ENCODE assay signal across 29 mouse cellular contexts in the genomic region with DNA sequence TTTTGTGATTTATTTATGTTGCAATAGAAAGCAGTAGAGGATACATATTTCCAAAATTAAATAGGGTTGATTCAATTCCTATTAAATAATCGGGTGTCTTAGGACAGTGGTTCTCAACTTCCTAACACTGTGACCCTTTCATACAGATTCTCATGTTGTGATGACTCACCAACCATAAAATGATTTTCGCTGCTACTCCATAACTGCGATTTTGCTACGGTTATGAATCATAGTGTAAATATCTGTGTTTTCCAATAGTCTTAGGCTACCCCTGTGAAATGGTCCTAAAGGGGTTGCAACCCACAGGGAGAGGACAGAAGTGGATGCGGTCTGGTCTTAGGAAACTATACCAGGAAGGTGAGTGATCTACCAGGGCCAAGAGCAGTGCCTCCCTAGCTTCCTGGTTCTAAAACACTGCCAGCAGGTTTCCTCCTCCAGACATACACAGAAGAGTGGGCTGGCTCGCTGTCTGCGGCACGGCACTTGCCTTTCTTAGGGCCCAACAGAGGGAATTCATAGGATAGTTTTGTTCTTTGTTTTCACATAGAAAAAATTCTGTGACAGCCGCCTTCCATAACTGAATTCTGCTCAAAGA. TPM values are rescaled to one million over a fixed set of nuclear protein-coding genes. Genes with fewer than 3 reads are reported as not detected.
DNase-seq lines count a peak whose midpoint lies in the region; ATAC-seq and TF ChIP-seq lines count a peak whose summit lies in the region.
"Had no signal": no experiment of that assay in that cellular context is flagged by ENCODE, and none has a peak within 500 bp of the region (broad histone marks: within the 10 kb centered on the region; RNA-seq: fewer than 3 reads in every experiment).

No protein-coding gene starts in this region.

- H3K27ac ChIP-seq in intestine, postnatal 0 days (ENCODE audit: low read depth, low read length) = no peak overlapping the region
- no peak overlapping the region for H3K27ac ChIP-seq in forebrain, embryonic 16.5 days (ENCODE audit: low read length)
- H3K27ac ChIP-seq: hindbrain, embryonic 10.5 days; hindbrain, embryonic 15.5 days; liver, embryonic 15.5 days; midbrain, embryonic 10.5 days; midbrain, embryonic 15.5 days had no signal

- peak; percentile 79 for DNase-seq in 3134 (ENCODE audit: extremely low read depth, insufficient read length, low spot score)
- peak; percentile 77 for DNase-seq in 416B (ENCODE audit: low read depth)
- peak; percentile 43 for DNase-seq in brain, adult 2 months (ENCODE audit: low read depth, low spot score)
- DNase-seq in gastrocnemius, adult 8-10 months (ENCODE audit: low spot score in 2 of 2) = no peak
- DNase-seq in spleen, postnatal 10 days (ENCODE audit: low spot score in 2 of 2) = no peak
- DNase-seq: adrenal gland, adult 2 months; adrenal gland, postnatal 36 days; cerebellum, adult 2 months; cerebellum, postnatal 36 days; gastrocnemius, postnatal 14 days; heart, adult 18-20 months; kidney, adult 9 months; kidney, postnatal 10 days; layer of hippocampus, adult 9-11 months; liver; lung, embryonic 14.5 days; lung, postnatal 14 days; right cerebral cortex, postnatal 4 days; thymus, adult 2 months; thymus, postnatal 4 days had no signal

- H3K4me2 ChIP-seq in intestine, postnatal 0 days (replicated peaks; ENCODE audit: low read depth) = no peak overlapping the region
- H3K4me2 ChIP-seq in forebrain, embryonic 16.5 days (ENCODE audit: low read length) = no peak overlapping the region
- H3K4me2 ChIP-seq: heart, embryonic 12.5 days; hindbrain, embryonic 15.5 days; liver, embryonic 15.5 days; lung, embryonic 14.5 days; midbrain, embryonic 15.5 days had no signal

- 0 out of 2 replicates have a peak, but pooled peaks have one; percentile 31 for ATAC-seq in intestine, postnatal 0 days
- ATAC-seq in forebrain, embryonic 16.5 days = no peak
- ATAC-seq: forebrain, embryonic 14.5 days; midbrain, embryonic 15.5 days had no signal

- TF ChIP-seq CTCF in intestine, postnatal 0 days (IDR thresholded peaks at IDR 0.05; ENCODE audit: low read depth) = no peak

- H3K9me3 ChIP-seq in intestine, postnatal 0 days (ENCODE audit: control insufficient read depth) = no peaks in the 10 kb centered on the region
- H3K9me3 ChIP-seq in forebrain, embryonic 16.5 days (ENCODE audit: control insufficient read depth, low read length) = no peaks in the 10 kb centered on the region
- H3K9me3 ChIP-seq: heart, embryonic 12.5 days; hindbrain, embryonic 10.5 days; hindbrain, embryonic 15.5 days; liver, embryonic 15.5 days; midbrain, embryonic 10.5 days; midbrain, embryonic 15.5 days had no signal

- H3K27me3 ChIP-seq in intestine, postnatal 0 days (replicated peaks; ENCODE audit: control insufficient read depth, insufficient read depth, low read length) = no peaks in the 10 kb centered on the region
- no peaks in the 10 kb centered on the region for H3K27me3 ChIP-seq in forebrain, embryonic 16.5 days (replicated peaks; ENCODE audit: control insufficient read depth, insufficient read depth, low read length)
- H3K27me3 ChIP-seq: heart, embryonic 12.5 days; hindbrain, embryonic 15.5 days; liver, embryonic 15.5 days; midbrain, embryonic 15.5 days had no signal

- WGBS in intestine, postnatal 0 days = 67% methylated on average over 9 of the region's 9 CpGs
- WGBS in forebrain, embryonic 16.5 days = 77% methylated on average over 9 of the region's 9 CpGs

- H3K9ac ChIP-seq in intestine, postnatal 0 days (ENCODE audit: low read depth, low read length) = no peak overlapping the region
- H3K9ac ChIP-seq in forebrain, embryonic 16.5 days (replicated peaks; ENCODE audit: low read depth, low read length) = no peak overlapping the region
- H3K9ac ChIP-seq: heart, embryonic 12.5 days; hindbrain, embryonic 15.5 days; liver, embryonic 15.5 days; lung, embryonic 14.5 days; midbrain, embryonic 15.5 days had no signal

- no peak overlapping the region for H3K4me3 ChIP-seq in intestine, postnatal 0 days (ENCODE audit: low read depth, low read length)
- no peak overlapping the region for H3K4me3 ChIP-seq in forebrain, embryonic 16.5 days (replicated peaks; ENCODE audit: low read length)
- H3K4me3 ChIP-seq: heart, embryonic 12.5 days; hindbrain, embryonic 10.5 days; hindbrain, embryonic 15.5 days; liver, embryonic 15.5 days; midbrain, embryonic 10.5 days; midbrain, embryonic 15.5 days had no signal

- H3K36me3 ChIP-seq in intestine, postnatal 0 days (ENCODE audit: control insufficient read depth, insufficient read depth) = no peaks in the 10 kb centered on the region
- no peaks in the 10 kb centered on the region for H3K36me3 ChIP-seq in forebrain, embryonic 16.5 days (ENCODE audit: control insufficient read depth, insufficient read depth)
- H3K36me3 ChIP-seq: heart, embryonic 12.5 days; hindbrain, embryonic 10.5 days; hindbrain, embryonic 15.5 days; liver, embryonic 15.5 days; midbrain, embryonic 10.5 days; midbrain, embryonic 15.5 days had no signal

- no peaks in the 10 kb centered on the region for H3K4me1 ChIP-seq in intestine, postnatal 0 days (replicated peaks; ENCODE audit: control insufficient read depth, insufficient read depth, low read length)
- peaks cover 16% of the 10 kb centered on the region for H3K4me1 ChIP-seq in forebrain, embryonic 16.5 days (replicated peaks; ENCODE audit: control insufficient read depth, insufficient read depth, low read length)
- H3K4me1 ChIP-seq: liver, embryonic 15.5 days; midbrain, embryonic 15.5 days had no signal

RNA-seq across cellular contexts. Expression of gene Bcl2, which starts 13.5 kb away (rescaled TPM):
- polyA plus RNA-seq in intestine, postnatal 0 days (2015; fragmentation: Nextera tagmentation; extraction: Ambion mirVana) = 3.4 and 3.9 TPM in 2 replicates
- polyA plus RNA-seq in forebrain, embryonic 16.5 days (2015; fragmentation: Nextera tagmentation; extraction: Ambion mirVana) = 13.5 and 13.7 TPM in 2 replicates
- 1 to 10 TPM; 1.6 to 2.1 (median 1.7) TPM for total RNA-seq in gastrocnemius, adult 8-10 months (2022)

RNA-seq across cellular contexts. Expression of gene Kdsr, which starts 58.9 kb away (rescaled TPM):
- polyA plus RNA-seq in intestine, postnatal 0 days (2015; fragmentation: Nextera tagmentation; extraction: Ambion mirVana) = 10.8 and 11.3 TPM in 2 replicates
- polyA plus RNA-seq in forebrain, embryonic 16.5 days (2015; fragmentation: Nextera tagmentation; extraction: Ambion mirVana) = 16.2 and 18.7 TPM in 2 replicates
- 1 to 10 TPM; 2.6 to 4.6 (median 4.0) TPM for total RNA-seq in gastrocnemius, adult 8-10 months (2022)

Comparison
In these comparisons a context has a peak if more than half of its experiments do, and no peak if none do; other contexts are left out.
1. DNase-seq: peak in 3134 (single experiment), 416B (single experiment) and brain, adult 2 months (single experiment); none in gastrocnemius, adult 8-10 months (0 of 2) and spleen, postnatal 10 days (0 of 2).